Mouse (Mus musculus) adrenal gland, postnatal 14 days (tissue): ENCODE measurements at regions not wholly inside any gene's neighbourhood (a gene's known extent, or its start where the extent isn't known, plus 50 kb on each side); places are given as distances from the start of the nearest gene placed in this dataset.
A peak's percentile ranks its signal among the peaks of the same experiment; 100 is the strongest.

ENCODE experiments used
- DNase-seq: peaks from one replicate; pipeline ENCODE4 v3.0.0; 2021; ENCODE audit warnings: mixed read lengths

DNA sequence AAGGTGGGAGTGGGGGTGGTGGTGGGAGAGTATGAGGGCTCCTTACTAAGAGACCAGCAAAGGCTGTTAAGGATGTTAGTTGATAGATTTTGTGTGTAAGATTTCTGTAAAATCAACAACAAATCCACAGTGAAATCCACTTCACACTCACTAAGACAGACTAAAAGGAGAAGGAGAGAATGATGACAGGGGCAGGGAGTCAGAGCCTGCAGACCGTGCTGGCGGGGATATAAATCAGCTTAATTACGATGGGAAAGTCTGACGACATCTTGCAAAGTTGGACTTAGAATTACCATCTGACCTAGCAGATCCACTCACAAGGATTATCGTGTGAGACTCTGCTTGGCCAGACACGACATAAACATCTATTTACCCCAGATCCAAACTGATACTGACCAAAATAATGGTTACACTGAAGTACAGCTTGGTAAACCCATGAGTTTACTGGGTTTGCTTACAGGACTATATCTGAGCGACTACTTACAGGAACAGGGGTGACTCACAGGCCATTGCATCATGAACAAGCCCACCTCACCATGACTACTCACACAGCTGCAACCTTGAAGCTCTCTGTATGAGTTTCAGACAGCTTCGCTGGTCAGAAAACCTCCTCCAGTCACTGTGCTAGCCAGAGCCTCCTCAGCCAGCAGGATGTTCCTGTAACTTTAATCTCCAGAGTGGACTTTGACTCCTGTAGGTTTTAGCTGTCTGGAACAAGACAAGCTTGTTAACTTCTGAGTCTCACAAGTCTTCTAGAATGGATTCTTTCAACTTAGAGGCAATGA, 50.5 kb upstream of the Ednra start:
- peak; percentile 52 for DNase-seq

DNA sequence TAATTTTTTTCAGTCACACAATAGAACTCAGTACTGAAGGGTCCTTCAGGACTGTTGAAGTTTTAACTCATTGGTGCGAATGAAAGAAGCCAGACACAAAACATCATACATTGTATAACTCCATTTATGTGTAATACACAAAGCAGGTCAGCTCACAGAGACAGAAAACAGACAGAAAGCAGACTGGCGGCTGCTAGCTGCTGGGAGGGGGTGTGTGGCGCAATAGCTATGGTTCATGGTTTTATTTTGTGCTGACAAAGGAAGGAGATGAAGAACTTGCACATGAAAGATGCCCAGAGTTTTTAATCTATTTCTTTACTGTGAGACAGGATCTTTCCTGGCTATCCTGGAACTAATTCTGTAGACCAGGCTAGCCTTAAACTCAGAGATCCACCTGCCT, 51.3 kb upstream of the Ednra start:
- no peak for DNase-seq

DNA sequence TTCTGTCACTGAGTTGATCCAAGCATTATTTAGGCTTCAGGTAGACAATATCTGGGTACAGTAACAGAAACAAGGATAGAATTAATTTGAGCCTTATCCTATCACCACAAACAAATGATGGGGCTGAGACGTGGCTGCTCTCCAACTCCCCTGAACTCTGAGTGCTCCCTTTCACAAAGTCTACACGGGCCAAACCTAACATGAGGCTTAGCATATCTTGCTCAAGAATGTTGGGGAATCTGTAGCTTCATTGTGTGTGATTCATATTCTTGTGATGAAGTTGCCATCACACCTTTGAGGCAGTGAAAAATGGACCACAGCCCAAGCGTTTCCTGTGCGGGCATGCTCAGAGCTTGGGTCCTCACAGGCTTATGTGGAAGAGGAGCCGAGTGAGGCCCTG, 53.3 kb upstream of the Ednra start:
- no peak for DNase-seq

DNA sequence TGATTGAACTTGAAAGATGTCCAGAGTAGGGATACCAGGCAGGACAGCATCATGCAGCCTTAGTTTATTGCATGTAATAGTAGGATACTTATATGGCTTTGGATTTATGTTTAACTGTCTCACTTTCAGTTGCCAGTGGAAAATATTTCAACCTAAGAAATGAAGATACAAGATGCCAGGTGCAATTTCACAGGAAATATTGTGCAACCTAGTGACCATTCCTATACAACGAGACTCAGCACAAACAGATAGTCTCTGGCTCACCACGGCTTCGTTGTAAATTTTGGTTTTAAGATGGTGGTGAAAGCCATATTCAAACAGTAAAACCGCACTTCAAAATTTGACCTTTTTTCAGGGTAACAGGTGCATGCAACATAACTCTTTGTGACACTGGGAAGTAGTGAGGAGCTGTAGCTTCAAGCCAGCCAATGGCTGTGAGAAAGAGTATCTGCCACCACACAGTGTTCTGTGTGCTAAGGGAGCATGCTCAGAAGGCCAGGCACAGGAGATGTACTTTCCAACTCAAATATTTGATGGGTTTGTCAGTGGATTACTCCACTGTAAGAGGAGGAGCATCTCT, 61.5 kb upstream of the Ednra start:
- DNase-seq: no peak

DNA sequence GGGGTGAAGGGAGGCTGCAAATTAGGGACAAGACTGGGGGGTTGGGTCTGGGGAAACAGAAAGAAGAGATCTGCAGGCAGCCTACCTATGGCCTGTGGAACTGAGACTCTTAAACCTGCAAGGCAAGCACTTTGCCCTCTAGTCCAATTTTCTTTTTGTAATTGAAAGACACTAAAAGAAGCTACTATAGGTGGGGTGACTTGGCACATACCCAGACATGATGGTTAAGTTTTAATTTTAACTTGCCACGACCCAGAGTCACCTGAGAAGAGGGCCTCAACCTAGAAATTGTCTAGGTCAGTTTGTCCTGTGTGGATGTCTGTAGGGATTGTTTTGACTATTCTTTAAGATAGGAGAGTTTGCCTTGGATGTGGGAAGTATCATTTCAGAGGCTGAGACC, 70.6 kb upstream of the Ednra start:
- DNase-seq: no peak

DNA sequence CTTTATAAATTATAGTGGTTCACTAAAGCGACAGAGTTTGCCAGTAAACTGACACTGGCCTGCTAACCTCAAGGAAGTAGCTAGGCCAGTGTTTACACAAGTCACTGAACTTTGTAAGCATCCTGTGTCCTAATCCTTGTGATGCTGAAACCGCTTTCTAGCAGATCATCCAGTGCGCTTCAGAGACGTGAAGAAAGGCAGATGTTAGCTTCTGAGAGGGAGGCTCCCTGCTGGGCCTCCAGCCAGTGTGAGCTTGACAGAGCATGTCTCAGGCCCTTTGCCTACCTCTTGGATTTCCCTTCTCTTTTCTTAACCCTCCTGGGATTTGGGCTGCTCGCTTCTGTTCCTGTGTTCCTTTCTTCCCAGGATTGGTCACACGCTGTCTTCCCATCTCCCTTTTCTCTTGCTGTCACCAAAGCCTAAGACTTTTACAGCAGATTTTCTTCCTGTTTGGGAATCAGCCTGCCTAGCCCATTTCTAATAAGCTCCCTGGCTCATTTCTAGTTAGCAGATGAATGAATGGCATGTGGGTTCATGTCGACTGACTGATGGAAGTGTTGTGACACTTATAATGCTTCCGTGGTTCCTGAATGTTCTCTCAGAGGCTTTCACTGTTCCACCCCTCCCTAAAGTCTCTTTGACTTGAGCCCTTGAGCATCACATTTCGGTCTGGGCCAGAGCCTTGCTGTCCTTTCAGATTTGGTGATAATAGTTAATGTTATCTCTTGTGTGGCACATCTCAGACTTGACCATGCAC, 79.1 kb upstream of the Ednra start:
- DNase-seq: no peak

DNA sequence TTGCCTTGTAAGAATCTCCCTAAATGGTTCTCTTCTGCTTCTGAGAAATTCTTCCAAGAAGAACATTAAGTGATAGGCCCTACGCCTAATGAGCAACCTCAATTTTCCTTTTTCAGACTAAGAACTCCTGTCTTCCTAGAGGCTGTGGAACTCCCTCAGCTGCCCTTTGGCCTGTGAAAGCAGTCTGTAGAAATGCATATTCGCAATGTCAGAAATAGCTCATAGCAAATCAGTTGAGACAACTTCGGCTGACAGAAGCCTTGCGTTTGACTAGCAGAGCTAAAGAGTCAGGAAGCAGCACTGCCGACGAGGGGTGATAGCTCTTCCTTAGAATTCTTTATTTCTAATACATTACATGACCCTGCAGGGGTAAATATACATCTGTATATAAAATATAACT, 80.3 kb upstream of the Ednra start:
- DNase-seq: no peak

- DNase-seq: no peak
These were observed 80.7 kb upstream of the Ednra start for GRCm38 (mm10) chr8:77804956-77805355.

GRCm38 (mm10) chr8:77805657-77806056, 81.4 kb upstream of the Ednra start:
- no peak for DNase-seq

GRCm38 (mm10) chr8:77814796-77815647, 90.8 kb upstream of the Ednra start:
- peak; percentile 37 for DNase-seq

GRCm38 (mm10) chr8:77815648-77815971, 91.3 kb upstream of the Ednra start:
- DNase-seq: no peak

- DNase-seq: no peak
These were observed 92.0 kb upstream of the Ednra start for GRCm38 (mm10) chr8:77816217-77816616.

- DNase-seq: no peak
These were observed 101.5 kb upstream of the Ednra start for GRCm38 (mm10) chr8:77825786-77826185.

GRCm38 (mm10) chr8:77826255-77826654, 102.0 kb upstream of the Ednra start:
- DNase-seq: no peak

- no peak for DNase-seq
These were observed 103.8 kb upstream of the Ednra start for GRCm38 (mm10) chr8:77828079-77828478.

GRCm38 (mm10) chr8:77829126-77829748, 105.0 kb upstream of the Ednra start:
- no peak for DNase-seq

DNA sequence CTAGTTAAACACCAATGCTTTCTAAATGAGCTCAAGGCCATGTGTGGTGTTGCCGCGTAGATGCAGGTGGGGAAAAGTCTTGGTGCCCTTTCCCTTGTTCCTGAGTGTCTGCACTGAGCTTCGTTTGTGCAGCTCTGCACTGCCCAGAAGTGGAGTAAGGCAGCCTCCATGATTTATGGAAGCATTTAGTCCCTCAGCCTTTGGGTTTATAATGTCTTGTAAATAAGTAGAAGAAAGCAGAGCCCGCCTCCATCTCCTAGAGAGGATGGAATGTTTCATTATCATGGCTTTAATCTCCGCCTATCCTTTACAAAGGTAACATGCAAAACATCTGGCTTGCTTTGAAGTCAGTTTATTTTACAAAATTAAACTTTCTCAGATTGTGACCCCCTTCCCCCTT, 105.5 kb upstream of the Ednra start:
- no peak for DNase-seq

DNA sequence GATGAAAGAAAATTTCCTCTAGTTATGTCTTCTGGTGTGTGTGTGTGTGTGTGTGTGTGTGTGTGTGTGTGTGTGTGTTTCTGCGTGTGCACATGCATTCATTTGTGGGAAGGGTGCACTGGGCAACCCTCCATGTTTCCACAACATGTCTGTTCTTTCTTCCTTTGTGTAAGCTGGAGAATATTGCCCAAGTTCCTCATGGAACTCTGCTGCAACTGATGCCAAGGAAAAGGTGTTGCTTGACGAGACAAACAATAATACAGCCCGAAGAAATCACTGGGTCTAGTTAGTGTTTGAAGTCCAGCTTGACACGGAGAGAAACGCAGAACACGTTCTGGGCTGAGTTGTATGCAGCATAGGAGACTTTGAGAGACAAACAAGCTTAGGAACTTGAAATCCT, 110.0 kb upstream of the Ednra start:
- no peak for DNase-seq

DNA sequence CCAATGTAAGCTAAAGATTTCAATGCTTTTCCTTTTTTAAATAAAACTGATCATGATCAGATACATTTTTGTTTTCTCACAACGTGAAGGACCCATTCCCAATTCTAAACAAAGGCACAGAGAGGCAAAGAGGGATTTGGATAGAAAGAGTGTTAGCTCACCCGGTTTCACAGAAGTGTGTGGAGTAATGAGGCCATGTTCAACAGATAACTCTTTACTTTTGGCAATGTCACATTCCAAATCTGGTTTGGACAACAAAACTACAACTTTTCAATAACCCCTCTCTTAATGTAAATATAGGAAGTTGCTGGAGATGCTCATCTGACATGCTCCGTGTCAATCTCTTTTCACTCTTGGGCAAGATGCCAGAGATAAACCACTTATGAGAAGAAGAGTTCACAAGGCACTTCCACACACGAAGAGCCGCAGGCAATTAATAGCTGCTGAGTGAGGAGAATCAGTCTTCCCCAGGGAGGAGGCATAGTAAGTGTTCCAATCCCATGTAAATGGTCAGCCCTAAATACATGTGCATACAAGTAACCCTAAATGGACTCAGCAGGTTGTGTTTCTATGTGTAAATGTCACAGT, 112.7 kb upstream of the Ednra start:
- DNase-seq: no peak

GRCm38 (mm10) chr8:77842392-77843139, 118.3 kb upstream of the Ednra start:
- no peak for DNase-seq

- DNase-seq: no peak
These were observed 119.0 kb upstream of the Ednra start for GRCm38 (mm10) chr8:77843229-77843628.
